Mouse (Mus musculus): ENCODE data around the gene Phox2b.

- TF ChIP-seq NRF1 (IDR thresholded peaks at IDR 0.05; ENCODE audit: low read depth, low read length) (no peak), USF1 (IDR thresholded peaks at IDR 0.05; ENCODE audit: low read depth, low read length) (no peak), EP300 (IDR thresholded peaks at IDR 0.05; ENCODE audit: low read length) (no peak), POLR2A (IDR thresholded peaks at IDR 0.05; ENCODE audit: low read depth, low read length) (no peak), CTCF (conservative IDR thresholded peaks at IDR 0.05 in 1 of 2, IDR thresholded peaks at IDR 0.05 in 1 of 2; ENCODE audit: low read depth in 2 of 2, low read length in 2 of 2) (no peak), MAFK (IDR thresholded peaks at IDR 0.05; ENCODE audit: insufficient replicate concordance, low read length) (no peak), ZC3H11A (IDR thresholded peaks at IDR 0.05; ENCODE audit: low read depth, low read length) (no peak)
Observed at GRCm38 (mm10) chr5:67103016-67103415, 3.9 kb upstream of the Phox2b start.

All from CH12.LX (cell line).